Mouse (Mus musculus) heart, postnatal 0 days (tissue): Measurements from ENCODE around the gene Rgs7.

Source experiments
- CTCF ChIP-seq: IDR thresholded peaks from 2 replicates; pipeline ENCODE4 v1.5.1; 2016; ENCODE audit warnings: antibody characterized with exemption, control low read depth, low read depth
- EP300 ChIP-seq: IDR thresholded peaks from 2 replicates; pipeline ENCODE4 v1.6.1; 2016; ENCODE audit warnings: antibody characterized with exemption, low read depth

GRCm38 (mm10) chr1:175389250-175389649, 103.0 kb downstream of the Rgs7 start:
- TF ChIP-seq EP300 (no peak), CTCF (no peak)
